Mouse (Mus musculus) bone marrow, adult 2 months (tissue): ENCODE measurements at regions not wholly inside any gene's neighbourhood (a gene's known extent, or its start where the extent isn't known, plus 50 kb on each side); places are given as distances from the start of the nearest gene placed in this dataset.

Experiments
- CTCF ChIP-seq: fragments of 200-500 bp; IDR thresholded peaks from 2 replicates; pipeline ENCODE4 v1.5.1; 2011; ENCODE audit warnings: low read length, control low read depth; ENCODE audit not compliant: control insufficient read depth, insufficient read depth
- POLR2A ChIP-seq: fragments of 200-500 bp; IDR thresholded peaks from 2 replicates; pipeline ENCODE4 v1.6.1; 2011; ENCODE audit warnings: low read depth, mild to moderate bottlenecking, control low read depth, low read length, borderline replicate concordance; ENCODE audit not compliant: control insufficient read depth

DNA sequence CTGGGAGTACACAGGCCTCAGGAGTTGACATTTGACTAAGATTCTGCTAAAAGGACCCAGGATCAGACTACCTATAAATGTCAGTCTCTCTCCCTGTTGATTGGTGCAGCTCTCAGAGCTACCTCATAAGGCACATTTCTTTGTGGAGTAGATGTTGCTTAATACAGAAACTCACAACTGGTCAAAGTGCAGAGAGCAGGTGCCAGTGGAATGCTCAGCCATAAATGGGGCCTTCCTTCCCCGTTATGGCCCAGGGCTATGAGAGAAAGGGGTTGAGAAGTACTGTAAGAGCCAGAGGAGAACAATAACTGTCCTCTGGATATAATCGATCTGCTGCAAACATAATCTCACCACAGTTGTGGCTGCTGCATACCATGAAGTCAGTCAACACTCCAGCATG, 290.7 kb downstream of the Nkx6-1 start:
- no peak for TF ChIP-seq POLR2A
- TF ChIP-seq CTCF, result no peak
